Mouse (Mus musculus) neural tube, embryonic 11.5 days (tissue): ENCODE data around the gene Atp5e. TPM values are rescaled to one million over a fixed set of nuclear protein-coding genes. Genes with fewer than 3 reads are reported as not detected.

Source experiments
- ATAC-seq: fragments of 200-750 bp; cut with Nextera tagmentation; 2 replicates; pipeline ENCODE4 v1.8.0; 2017; ENCODE audit warnings: moderate number of reproducible peaks, mild to moderate bottlenecking, moderate TSS enrichment, moderate library complexity; ENCODE audit not compliant: insufficient read depth, low FRiP score, low TSS enrichment
- DNase-seq: peaks from one replicate; pipeline ENCODE4 v3.0.0-alpha.2; 2015; ENCODE audit warnings: low spot score
- H3K27ac ChIP-seq: fragments of 300-500 bp; sonication (generic); 2 replicates; pipeline ENCODE4 v1.5.1; 2014; ENCODE audit warnings: low read depth, mild to moderate bottlenecking, low read length
- H3K27me3 ChIP-seq: fragments of 300-500 bp; sonication (generic); 2 replicates; pipeline ENCODE4 v1.6.1; 2014; ENCODE audit warnings: mild to moderate bottlenecking, low read length, mixed read lengths; ENCODE audit not compliant: control insufficient read depth, insufficient read depth
- H3K36me3 ChIP-seq: fragments of 300-500 bp; sonication (generic); 2 replicates; pipeline ENCODE4 v1.6.1; 2014; ENCODE audit warnings: mild to moderate bottlenecking, low read length, moderate library complexity, mixed read lengths; ENCODE audit not compliant: control insufficient read depth, insufficient read depth
- H3K4me1 ChIP-seq: fragments of 300-500 bp; sonication (generic); 2 replicates; pipeline ENCODE4 v1.6.1; 2014; ENCODE audit warnings: low read length, mixed read lengths; ENCODE audit not compliant: control insufficient read depth, insufficient read depth
- H3K4me2 ChIP-seq: fragments of 300-500 bp; sonication (generic); 2 replicates; pipeline ENCODE4 v1.6.1; 2014; ENCODE audit warnings: low read depth, mild to moderate bottlenecking, moderate library complexity
- H3K4me3 ChIP-seq: fragments of 300-500 bp; sonication (generic); 2 replicates; pipeline ENCODE4 v1.5.1; 2014; ENCODE audit warnings: low read depth, low read length
- H3K9ac ChIP-seq: fragments of 300-500 bp; sonication (generic); 2 replicates; pipeline ENCODE4 v1.6.1; 2014; ENCODE audit warnings: mild to moderate bottlenecking, low read length
- H3K9me3 ChIP-seq: fragments of 300-500 bp; sonication (generic); 2 replicates; pipeline ENCODE4 v1.6.1; 2016; ENCODE audit warnings: low read length; ENCODE audit not compliant: control insufficient read depth
- WGBS: fragments of 180-500 bp; shearing (Covaris S2); extraction: QIAGEN DNeasy Blood & Tissue Kit; methylation state at CpG from one replicate; pipeline ENCODE4 v1.1.7; 2014; 5-methylcytosine and 5-hydroxymethylcytosine counted together
- polyA plus RNA-seq: library from polyadenylated mRNA; unstranded; fragments of >200 nt; fragmentation: Nextera tagmentation; extraction: Ambion mirVana; gene quantifications from 2 replicates; pipeline ENCODE4 v1.2.1, GENCODE M21; 2014

Gene Atp5e
- polyA plus RNA-seq = 673 and 698 TPM in 2 replicates

GRCm38 (mm10) chr2:174463789-174464523 is at the start of gene Atp5e:
Gene Atp5e, minus strand, starts transcription at chr2:174464105.
- 2% methylated on average over 48 of the region's 48 CpGs for WGBS
- peak; percentile 93 for DNase-seq
- H3K27me3 ChIP-seq = no peaks in the 10 kb centered on the region
- no peak within 1 kb of the TSS for H3K27ac ChIP-seq
- peaks cover 7% of the 10 kb centered on the region; the same call in 1 of the 2 replicates for H3K36me3 ChIP-seq
- H3K4me2 ChIP-seq = peak within 1 kb of the TSS; percentile 97
- H3K4me3 ChIP-seq = peak within 1 kb of the TSS; percentile 75
- H3K9ac ChIP-seq = peak within 1 kb of the TSS; percentile 85
- ATAC-seq = peak; percentile 100
- no peaks in the 10 kb centered on the region for H3K9me3 ChIP-seq
- H3K4me1 ChIP-seq = peaks cover 5% of the 10 kb centered on the region; the same call in 1 of the 2 replicates

DNA sequence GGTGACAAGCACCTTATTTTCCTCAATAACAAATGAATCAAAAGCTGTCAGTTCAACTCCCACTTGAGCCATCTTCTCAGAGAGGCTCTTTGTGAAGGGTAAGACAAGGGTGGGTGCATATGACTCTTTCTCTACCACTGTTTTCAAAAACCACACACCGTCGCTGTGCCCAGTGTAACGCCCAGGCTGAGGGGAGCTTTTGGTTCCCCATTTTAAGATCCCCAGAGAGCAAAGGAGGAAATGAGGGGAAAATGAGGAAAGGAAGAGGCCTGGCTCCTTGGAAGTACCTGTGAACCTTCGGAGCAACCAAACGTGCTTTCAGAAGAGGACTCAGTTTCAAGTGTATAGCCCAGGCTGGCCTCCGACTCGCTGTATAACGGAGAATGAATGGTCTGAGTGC is 45.9 kb upstream of the Atp5e start:
- Histone ChIP-seq H3K9ac (no peak overlapping the region), H3K4me3 (no peak overlapping the region), H3K9me3 (no peaks in the 10 kb centered on the region), H3K27ac (no peak overlapping the region), H3K27me3 (no peaks in the 10 kb centered on the region), H3K4me1 (no peaks in the 10 kb centered on the region), H3K4me2 (no peak overlapping the region), H3K36me3 (no peaks in the 10 kb centered on the region)
- 92% methylated on average over 8 of the region's 8 CpGs for whole genome bisulfite sequencing
- DNase-seq (no peak), ATAC-seq (no peak)

- WGBS = 80% methylated on average over 4 of the region's 4 CpGs
- no peaks in the 10 kb centered on the region for H3K27me3 ChIP-seq
- H3K27ac ChIP-seq = no peak overlapping the region
- H3K4me2 ChIP-seq = no peak overlapping the region
- DNase-seq = no peak
- no peaks in the 10 kb centered on the region for H3K36me3 ChIP-seq
- ATAC-seq = no peak
- H3K4me3 ChIP-seq = no peak overlapping the region
- no peaks in the 10 kb centered on the region for H3K4me1 ChIP-seq
- no peak overlapping the region for H3K9ac ChIP-seq
- no peaks in the 10 kb centered on the region for H3K9me3 ChIP-seq
Measured at GRCm38 (mm10) chr2:174507998-174508397, 44.1 kb upstream of the Atp5e start.

GRCm38 (mm10) chr2:174502831-174503460 is 39.0 kb upstream of the Atp5e start:
- H3K27ac ChIP-seq = no peak overlapping the region
- no peaks in the 10 kb centered on the region for H3K9me3 ChIP-seq
- H3K27me3 ChIP-seq = no peaks in the 10 kb centered on the region
- no peaks in the 10 kb centered on the region for H3K4me1 ChIP-seq
- H3K9ac ChIP-seq = no peak overlapping the region
- ATAC-seq (no peak), DNase-seq (no peak)
- no peak overlapping the region for H3K4me2 ChIP-seq
- H3K4me3 ChIP-seq = no peak overlapping the region
- 87% methylated on average over 25 of the region's 25 CpGs for WGBS
- no peaks in the 10 kb centered on the region for H3K36me3 ChIP-seq

DNA sequence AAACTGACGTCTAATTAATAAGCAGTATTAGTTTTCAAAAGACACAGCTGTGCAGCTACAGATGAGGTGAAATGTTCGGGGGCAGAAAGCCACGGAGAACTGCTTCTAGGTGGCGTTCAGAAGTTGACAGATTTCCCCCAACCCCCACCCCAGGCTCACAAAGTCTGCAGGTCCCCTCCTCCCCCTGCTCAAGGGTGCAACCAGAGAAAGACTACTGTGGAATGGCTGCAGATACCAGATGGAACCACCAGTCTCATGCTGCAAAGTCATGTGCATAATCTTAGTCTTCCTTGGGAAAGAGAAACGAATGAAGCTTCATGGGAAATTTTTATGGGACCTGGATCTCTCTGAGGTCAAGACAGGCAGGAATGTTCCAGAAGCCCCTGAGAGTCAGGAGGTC is 38.4 kb upstream of the Atp5e start:
- H3K9me3 ChIP-seq = no peaks in the 10 kb centered on the region
- H3K4me3 ChIP-seq = no peak overlapping the region
- no peaks in the 10 kb centered on the region for H3K36me3 ChIP-seq
- no peak overlapping the region for H3K27ac ChIP-seq
- DNase-seq = no peak
- whole genome bisulfite sequencing = 72% methylated on average over 5 of the region's 5 CpGs
- no peak for ATAC-seq
- no peaks in the 10 kb centered on the region for H3K27me3 ChIP-seq
- no peak overlapping the region for H3K9ac ChIP-seq
- H3K4me2 ChIP-seq = no peak overlapping the region
- no peaks in the 10 kb centered on the region for H3K4me1 ChIP-seq

GRCm38 (mm10) chr2:174501517-174501916 is 37.6 kb upstream of the Atp5e start:
- Histone ChIP-seq H3K27ac (no peak overlapping the region), H3K27me3 (no peaks in the 10 kb centered on the region), H3K4me2 (no peak overlapping the region), H3K9ac (no peak overlapping the region), H3K4me1 (no peaks in the 10 kb centered on the region), H3K9me3 (no peaks in the 10 kb centered on the region), H3K36me3 (no peaks in the 10 kb centered on the region), H3K4me3 (no peak overlapping the region)
- no peak for DNase-seq
- WGBS = 89% methylated on average over 8 of the region's 8 CpGs
- no peak for ATAC-seq

GRCm38 (mm10) chr2:174500814-174501503 is 37.1 kb upstream of the Atp5e start:
- ATAC-seq (0 out of 2 replicates have a peak, but pooled peaks have one; percentile 20), DNase-seq (no peak)
- 85% methylated on average over 14 of the region's 14 CpGs for WGBS
- no peak overlapping the region for H3K27ac ChIP-seq
- H3K4me2 ChIP-seq = no peak overlapping the region
- H3K4me1 ChIP-seq = no peaks in the 10 kb centered on the region
- H3K9me3 ChIP-seq = no peaks in the 10 kb centered on the region
- H3K27me3 ChIP-seq = no peaks in the 10 kb centered on the region
- no peak overlapping the region for H3K4me3 ChIP-seq
- H3K36me3 ChIP-seq = no peaks in the 10 kb centered on the region
- H3K9ac ChIP-seq = no peak overlapping the region

GRCm38 (mm10) chr2:174492858-174493257 is 29.0 kb upstream of the Atp5e start:
- no peak overlapping the region for H3K27ac ChIP-seq
- H3K4me2 ChIP-seq = no peak overlapping the region
- ATAC-seq = no peak
- H3K27me3 ChIP-seq = no peaks in the 10 kb centered on the region
- no peaks in the 10 kb centered on the region for H3K36me3 ChIP-seq
- 63% methylated on average over 2 of the region's 2 CpGs for WGBS
- no peaks in the 10 kb centered on the region for H3K9me3 ChIP-seq
- no peak for DNase-seq
- no peak overlapping the region for H3K4me3 ChIP-seq
- H3K4me1 ChIP-seq = no peaks in the 10 kb centered on the region
- H3K9ac ChIP-seq = no peak overlapping the region
